Mouse (Mus musculus) liver, embryonic 12.5 days (tissue): ENCODE results near the gene Atp5c1. TPM values are rescaled to one million over a fixed set of nuclear protein-coding genes. Genes with fewer than 3 reads are reported as not detected.

Source experiments
- polyA plus RNA-seq: library from polyadenylated mRNA; unstranded; fragments of >200 nt; fragmentation: Nextera tagmentation; extraction: Ambion mirVana; gene quantifications from 2 replicates; pipeline ENCODE4 v1.2.1, GENCODE M21; 2016

The Atp5c1 gene
- polyA plus RNA-seq, 1 experiment from 2014 or later, result 425 TPM

Other genes starting within 250 kb of the Atp5c1 start
- not detected in 2 replicates for gene 4930412O13Rik, start 199.3 kb downstream of the Atp5c1 start, polyA plus RNA-seq
- 0.37 TPM in 1 of 2 replicates, not detected in the other for gene 9230102O04Rik, start 191.0 kb downstream of the Atp5c1 start, polyA plus RNA-seq
- 2.0 and 2.1 TPM in 2 replicates for gene Gata3, start 190.5 kb downstream of the Atp5c1 start, polyA plus RNA-seq
- 10.0 and 10.4 TPM in 2 replicates for gene Taf3, start 31.9 kb downstream of the Atp5c1 start, polyA plus RNA-seq
- gene Kin, start 83 bp upstream of the Atp5c1 start, polyA plus RNA-seq, result 23.5 and 24.2 TPM in 2 replicates
- 230 and 235 TPM in 2 replicates for gene Itih2, start 50.9 kb upstream of the Atp5c1 start, polyA plus RNA-seq
- gene Itih5, start 73.1 kb upstream of the Atp5c1 start, polyA plus RNA-seq, result 4.6 and 5.1 TPM in 2 replicates